Mouse (Mus musculus): ENCODE data around the gene Eme2.
"Not testable (repeated sequence)": the region's sequence is repeated elsewhere in the genome, so short reads cannot be mapped to it uniquely, and the experiment has no call there.

Gene Eme2

GRCm38 (mm10) chr17:24894995-24895547, at the start of gene Eme2, which contains the start of gene Mrps34:
Eme2 (minus strand) TSS chr17:24895087.
Mrps34 (plus strand) TSS chr17:24895116.
- in situ Hi-C loops (cut with MseI, MboI): no loop called here

- in situ Hi-C loops (cut with MseI, MboI): not testable (repeated sequence)
These were observed 48.7 kb upstream of the Eme2 start for GRCm38 (mm10) chr17:24943589-24943988.

DNA sequence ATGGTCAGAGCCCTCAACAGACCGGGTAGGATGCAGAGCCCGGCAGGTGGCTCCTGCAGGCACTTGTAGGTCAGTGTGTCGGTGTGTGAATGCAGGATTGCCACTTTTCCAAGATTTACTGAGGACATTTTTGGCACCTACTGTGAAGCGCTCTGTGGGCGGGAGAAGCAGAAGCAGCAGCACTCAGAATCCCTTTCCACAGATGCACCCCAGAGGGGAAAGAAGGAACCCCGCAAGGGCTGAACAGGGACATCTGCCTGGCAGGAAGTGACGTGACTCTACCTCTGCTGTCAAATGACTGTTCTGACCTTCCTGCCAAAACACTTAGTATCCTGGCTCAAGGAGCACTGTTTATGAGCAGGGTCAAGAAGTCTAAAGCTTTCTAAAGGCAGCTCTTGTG, 48.1 kb upstream of the Eme2 start:
- in situ Hi-C loops (cut with MseI, MboI): no loop called here

- in situ Hi-C loops (cut with MseI, MboI): not testable (repeated sequence)
These were observed 47.6 kb upstream of the Eme2 start for GRCm38 (mm10) chr17:24942453-24942852.

- in situ Hi-C loops (cut with MseI, MboI): no loop called here
These were observed 42.4 kb upstream of the Eme2 start for GRCm38 (mm10) chr17:24937266-24937665.

GRCm38 (mm10) chr17:24936259-24937237, 41.7 kb upstream of the Eme2 start, which contains the start of gene Mapk8ip3:
Mapk8ip3 (minus strand) TSS chr17:24936977.
- in situ Hi-C loops (cut with MseI, MboI): no loop called here

GRCm38 (mm10) chr17:24935666-24936065, 40.8 kb upstream of the Eme2 start:
- in situ Hi-C loops (cut with MseI, MboI): no loop called here

- in situ Hi-C loops (cut with MseI, MboI): no loop called here
These were observed 40.0 kb upstream of the Eme2 start for GRCm38 (mm10) chr17:24934926-24935325.

- in situ Hi-C loops (cut with MseI, MboI): no loop called here
These were observed 38.3 kb upstream of the Eme2 start for GRCm38 (mm10) chr17:24933163-24933562.

DNA sequence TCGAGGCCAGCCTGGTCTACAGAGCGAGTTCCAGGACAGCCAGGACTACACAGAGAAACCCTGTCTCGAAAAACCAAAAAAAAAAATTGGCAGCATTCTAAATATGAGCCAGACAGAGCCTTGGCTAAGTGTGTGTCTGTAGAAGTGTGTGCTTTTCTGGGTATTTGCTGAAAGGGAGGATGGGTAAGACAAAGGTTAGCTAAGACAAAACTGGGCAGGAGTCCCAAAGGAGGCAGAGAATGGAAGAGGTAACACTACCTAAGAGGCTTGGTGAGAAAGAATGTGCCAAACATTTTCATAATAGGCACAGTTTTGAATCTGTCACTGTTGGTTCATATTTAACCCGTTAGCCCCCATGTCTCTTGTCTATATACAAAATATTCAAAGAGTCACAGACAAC, 37.5 kb upstream of the Eme2 start:
- in situ Hi-C loops (cut with MseI, MboI): no loop called here

DNA sequence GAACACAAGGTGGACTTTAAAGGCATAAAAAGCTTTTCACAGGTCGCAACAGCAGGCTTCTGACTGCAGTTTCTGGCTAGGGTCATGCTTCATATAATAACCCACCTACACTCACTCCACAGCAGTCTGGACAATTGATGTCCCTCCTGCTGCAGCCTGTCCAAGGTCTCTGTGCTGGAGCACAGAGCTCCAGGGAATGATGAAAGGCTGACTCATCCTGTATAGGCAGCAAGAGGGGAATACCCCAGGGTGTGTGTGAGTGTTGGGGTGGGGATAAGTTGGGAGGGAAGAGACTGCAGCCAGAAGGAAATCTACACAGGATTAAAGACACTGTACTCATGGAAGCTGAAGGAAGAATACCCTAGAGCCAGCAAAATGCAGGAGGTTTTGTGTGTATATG, 34.6 kb upstream of the Eme2 start:
- in situ Hi-C loops (cut with MseI, MboI): no loop called here

DNA sequence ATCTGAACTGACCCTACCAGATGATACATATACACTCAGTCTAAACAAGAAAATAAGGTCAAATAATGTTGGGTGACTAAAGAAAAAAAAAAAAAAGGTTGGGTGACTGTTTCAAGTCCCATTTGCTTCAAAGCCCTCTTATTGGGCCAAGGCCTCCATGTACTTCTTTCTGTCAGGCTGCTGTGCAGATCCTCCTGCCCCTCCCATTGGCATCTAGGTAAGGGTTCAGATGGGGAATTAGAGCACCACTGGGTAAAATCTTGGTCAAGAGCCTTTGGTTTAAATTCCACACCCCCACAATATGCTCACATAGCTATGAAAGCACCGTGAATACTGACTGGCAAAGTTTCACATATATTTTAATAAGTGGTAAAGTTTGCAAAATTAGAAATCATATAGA, 28.4 kb upstream of the Eme2 start:
- in situ Hi-C loops (cut with MseI, MboI): no loop called here

- in situ Hi-C loops (cut with MseI, MboI): no loop called here
These were observed 19.1 kb upstream of the Eme2 start for GRCm38 (mm10) chr17:24913984-24914383.

DNA sequence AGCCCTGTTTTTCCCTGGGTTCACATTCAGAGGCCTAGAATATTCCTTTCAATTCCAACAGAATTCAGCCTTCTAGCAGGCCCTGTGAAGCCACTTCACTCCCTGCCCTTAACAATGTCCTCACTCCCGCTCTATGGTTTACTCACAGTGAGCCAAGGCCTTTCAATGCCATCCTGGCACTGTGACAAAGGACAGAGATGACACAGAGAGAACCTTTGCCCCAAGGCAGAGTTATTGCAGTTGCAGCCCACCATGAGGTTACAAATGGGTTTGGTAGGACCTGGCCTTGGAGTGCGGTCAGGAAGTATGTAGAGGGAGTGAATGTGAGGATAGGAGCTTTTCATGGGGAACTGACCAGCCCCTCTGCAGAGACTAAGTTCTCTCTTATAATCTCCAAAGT, 12.7 kb upstream of the Eme2 start:
- in situ Hi-C loops (cut with MseI, MboI): no loop called here

- in situ Hi-C loops (cut with MseI, MboI): no loop called here
These were observed 8.9 kb upstream of the Eme2 start for GRCm38 (mm10) chr17:24903767-24904166.

DNA sequence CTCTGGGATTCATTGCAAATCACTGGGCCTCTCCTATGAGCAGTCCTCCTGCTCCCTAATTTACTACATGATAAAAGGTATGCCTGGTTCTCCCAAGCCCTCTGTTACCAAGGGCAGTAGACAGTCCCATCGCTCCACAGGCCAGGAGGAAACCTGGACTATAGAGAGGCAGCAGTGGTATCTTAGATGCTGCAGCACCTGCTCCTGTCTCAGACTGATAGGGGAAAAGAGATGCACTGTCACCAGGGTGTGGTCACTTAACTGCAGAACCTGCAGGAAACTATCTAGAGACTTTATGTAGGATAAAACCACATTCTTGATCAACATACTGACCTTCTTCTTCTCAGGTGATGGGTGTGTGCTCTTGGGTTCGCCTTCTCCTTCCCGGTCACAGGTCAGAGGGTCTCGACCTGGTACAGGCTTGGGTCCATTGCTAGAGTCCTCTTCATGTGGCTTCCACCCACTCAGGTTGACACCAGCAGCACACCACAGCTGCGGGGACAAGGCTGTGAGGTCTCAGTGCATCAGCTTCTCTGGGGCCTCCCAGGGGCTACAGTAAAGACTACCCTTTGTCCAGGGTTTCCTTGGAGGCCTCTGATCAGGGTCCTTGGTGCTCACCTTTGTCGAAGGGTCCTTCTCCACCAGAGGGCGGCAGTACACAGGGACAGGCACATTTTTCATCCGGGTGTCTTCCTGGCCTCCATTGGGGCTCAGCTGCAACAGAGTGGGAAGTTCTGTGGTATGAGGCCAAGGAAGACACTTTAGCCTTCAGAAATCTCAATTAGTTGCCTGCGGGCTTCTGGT, 8.0 kb upstream of the Eme2 start:
- in situ Hi-C loops (cut with MseI, MboI): no loop called here

DNA sequence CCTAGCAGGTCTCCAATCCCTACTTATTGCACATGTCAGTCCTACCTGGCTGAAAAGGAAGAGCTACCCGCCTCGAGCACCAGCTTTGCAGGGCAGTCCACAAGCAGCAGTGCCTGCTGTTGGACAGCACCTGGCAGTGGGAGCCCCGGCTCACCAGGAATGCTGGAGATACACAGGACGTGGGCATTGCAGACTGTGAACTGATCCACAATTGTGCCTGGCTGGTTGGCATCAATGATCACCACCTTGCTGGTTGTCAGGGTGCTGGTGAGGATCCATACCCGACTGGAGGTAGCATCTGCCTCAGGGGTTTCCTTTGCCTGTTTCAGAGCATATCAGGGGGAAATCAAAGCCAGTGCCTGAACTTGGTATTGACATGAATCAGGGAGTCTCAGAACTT, 7.2 kb upstream of the Eme2 start:
- in situ Hi-C loops (cut with MseI, MboI): no loop called here

- in situ Hi-C loops (cut with MseI, MboI): no loop called here
These were observed 5.1 kb upstream of the Eme2 start for GRCm38 (mm10) chr17:24900014-24900413.

DNA sequence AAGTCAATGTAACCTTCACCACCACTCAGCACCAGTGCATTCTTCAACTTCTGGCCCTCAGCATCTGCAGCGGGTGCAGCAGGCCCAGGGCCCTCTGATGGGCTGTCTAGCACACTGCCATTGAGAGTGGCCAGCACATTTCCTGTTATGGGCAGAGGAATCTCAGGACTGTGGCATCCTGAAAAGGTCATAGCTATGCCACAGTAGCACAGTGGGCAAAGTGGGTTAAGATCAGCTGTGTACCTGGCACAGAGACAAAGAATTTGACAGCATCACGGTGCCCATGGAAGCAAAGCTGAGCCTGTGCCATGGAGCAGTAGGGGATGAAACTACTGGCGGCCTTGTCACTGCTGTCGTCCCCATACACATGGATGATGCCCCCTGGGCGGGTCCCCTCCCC, 4.3 kb upstream of the Eme2 start:
- in situ Hi-C loops (cut with MseI, MboI): no loop called here

GRCm38 (mm10) chr17:24898041-24898854, 3.4 kb upstream of the Eme2 start:
- in situ Hi-C loops (cut with MseI, MboI): no loop called here

DNA sequence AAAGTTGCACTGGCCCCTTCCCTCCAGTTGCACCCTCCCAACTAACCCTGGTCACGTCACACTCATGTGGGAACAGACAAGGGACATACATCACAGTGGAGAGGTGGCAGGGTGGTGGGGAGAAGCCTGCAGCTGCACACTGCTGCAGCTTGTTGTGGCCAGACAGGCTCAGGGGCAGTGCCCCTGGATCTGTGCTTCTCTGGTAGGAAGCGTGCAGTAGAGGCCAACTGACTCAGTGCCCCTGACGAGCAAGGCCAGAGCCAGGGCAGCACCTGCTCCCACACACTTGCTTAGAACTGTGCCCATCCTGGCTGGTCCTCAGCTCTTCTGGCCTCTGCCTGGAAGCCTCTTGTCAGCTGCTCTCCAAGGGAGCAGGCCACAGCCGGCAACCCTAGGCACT, 2.7 kb upstream of the Eme2 start:
- in situ Hi-C loops (cut with MseI, MboI): no loop called here

DNA sequence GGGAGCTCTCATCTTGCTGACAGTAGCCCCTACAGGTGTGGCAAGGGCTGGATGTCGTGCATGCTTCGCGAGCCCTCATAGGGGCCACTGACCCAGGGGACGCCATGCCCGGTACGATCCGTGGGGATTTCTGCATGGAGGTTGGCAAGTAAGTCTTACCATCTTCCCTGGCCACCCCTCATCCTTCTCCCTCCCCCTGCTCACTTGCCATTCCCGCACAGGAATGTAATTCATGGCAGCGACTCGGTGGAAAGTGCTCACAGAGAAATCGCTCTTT, 2.0 kb upstream of the Eme2 start:
- in situ Hi-C loops (cut with MseI, MboI): no loop called here

Data from mouse trophoblast stem cell (cell line).